Mouse (Mus musculus): ENCODE measurements around the gene Gm17720.

DNA sequence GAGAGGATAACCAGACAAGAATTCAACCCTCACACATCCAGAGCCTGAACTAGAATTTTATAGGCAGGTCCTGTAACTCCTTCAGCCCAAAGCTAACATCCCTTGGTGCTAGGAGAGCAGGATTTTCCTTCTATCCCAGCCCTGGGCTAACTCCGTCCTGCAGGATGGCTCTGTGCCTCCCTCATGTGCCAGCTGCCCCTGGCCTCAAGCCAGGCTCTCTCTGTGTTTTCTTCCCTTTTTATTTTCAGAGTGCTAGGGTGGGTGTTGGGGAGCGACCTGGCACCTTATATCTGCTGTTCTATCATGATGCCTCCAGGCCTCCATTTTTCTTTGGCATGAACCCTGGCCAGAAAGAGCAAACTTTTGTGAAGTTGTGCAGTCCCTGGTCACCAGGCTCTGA lies 66.4 kb downstream of the Gm17720 start:
- TF ChIP-seq CTCF (IDR thresholded peaks at IDR 0.05; ENCODE audit: low read depth) (no peak), EP300 (IDR thresholded peaks at IDR 0.05; ENCODE audit: low read depth) (no peak)
